Mouse (Mus musculus) spleen, adult 2 months (tissue): ENCODE measurements at regions not wholly inside any gene's neighbourhood (a gene's known extent, or its start where the extent isn't known, plus 50 kb on each side); places are given as distances from the start of the nearest gene placed in this dataset.

Experiments used
- CTCF ChIP-seq: fragments of 200-500 bp; IDR thresholded peaks from 2 replicates; pipeline ENCODE4 v1.5.1; 2011; ENCODE audit warnings: mild to moderate bottlenecking, inconsistent platforms; ENCODE audit not compliant: insufficient read depth, insufficient read length, insufficient replicate concordance; ENCODE audit errors: extremely low read depth
- POLR2A ChIP-seq: fragments of 200-500 bp; IDR thresholded peaks from 2 replicates; pipeline ENCODE4 v1.6.1; 2011; ENCODE audit warnings: low read depth, low read length, inconsistent platforms

GRCm38 (mm10) chr17:4214970-4215369 is 518.9 kb upstream of the Nox3 start:
- TF ChIP-seq CTCF (no peak), POLR2A (no peak)
